Mouse (Mus musculus) liver, embryonic 16.5 days (tissue): ENCODE data around the gene Six5. TPM values are rescaled to one million over a fixed set of nuclear protein-coding genes. Genes with fewer than 3 reads are reported as not detected.

ENCODE experiments used
- ATAC-seq: fragments of 200-750 bp; cut with Nextera tagmentation; 2 replicates; pipeline ENCODE4 v1.8.0; 2017; ENCODE audit warnings: low read depth, mild to moderate bottlenecking, moderate number of reproducible peaks, moderate library complexity
- H3K27ac ChIP-seq: fragments of 300-500 bp; sonication (generic); 2 replicates; pipeline ENCODE4 v1.5.1; 2014; ENCODE audit warnings: mild to moderate bottlenecking, low read length
- H3K27me3 ChIP-seq: fragments of 300-500 bp; sonication (generic); 2 replicates; pipeline ENCODE4 v1.6.1; 2014; ENCODE audit warnings: low read depth, low read length, mixed read lengths; ENCODE audit not compliant: control insufficient read depth, insufficient read depth
- H3K36me3 ChIP-seq: fragments of 300-500 bp; sonication (generic); 2 replicates; pipeline ENCODE4 v1.6.1; 2014; ENCODE audit warnings: mild to moderate bottlenecking; ENCODE audit not compliant: control insufficient read depth, insufficient read depth
- H3K4me1 ChIP-seq: fragments of 300-500 bp; sonication (generic); 2 replicates; pipeline ENCODE4 v1.6.1; 2014; ENCODE audit warnings: low read depth, low read length, mixed read lengths; ENCODE audit not compliant: control insufficient read depth
- H3K4me2 ChIP-seq: fragments of 300-500 bp; sonication (generic); 2 replicates; pipeline ENCODE4 v1.6.1; 2014; ENCODE audit warnings: low read depth, low read length, mixed read lengths
- H3K4me3 ChIP-seq: fragments of 300-500 bp; sonication (generic); 2 replicates; pipeline ENCODE4 v1.5.1; 2014; ENCODE audit warnings: low read depth, mild to moderate bottlenecking, low read length
- H3K9ac ChIP-seq: fragments of 300-500 bp; sonication (generic); 2 replicates; pipeline ENCODE4 v1.6.1; 2014; ENCODE audit warnings: low read depth, low read length
- H3K9me3 ChIP-seq: fragments of 300-500 bp; sonication (generic); replicated peaks from 2 replicates; pipeline ENCODE4 v1.6.1; 2016; ENCODE audit warnings: low read length; ENCODE audit not compliant: control insufficient read depth
- WGBS: fragments of 180-500 bp; shearing (Covaris S2); extraction: QIAGEN DNeasy Blood & Tissue Kit; methylation state at CpG from one replicate; pipeline ENCODE4 v1.1.7; 2014; ENCODE audit not compliant: insufficient replicate concordance; 5-methylcytosine and 5-hydroxymethylcytosine counted together
- polyA plus RNA-seq: library from polyadenylated mRNA; unstranded; fragments of >200 nt; fragmentation: Nextera tagmentation; extraction: Ambion mirVana; gene quantifications from 2 replicates; pipeline ENCODE4 v1.2.1, GENCODE M21; 2015

Six5 gene
- polyA plus RNA-seq, 1 experiment from 2014 or later: 0.93 TPM

GRCm38 (mm10) chr7:19097863-19098262, 3.5 kb downstream of the Six5 start:
- no peak overlapping the region for H3K27ac ChIP-seq
- no peaks in the 10 kb centered on the region for H3K9me3 ChIP-seq
- H3K36me3 ChIP-seq: no peaks in the 10 kb centered on the region
- peaks cover 34% of the 10 kb centered on the region for H3K27me3 ChIP-seq
- no peak for ATAC-seq
- H3K9ac ChIP-seq: no peak overlapping the region
- H3K4me3 ChIP-seq: no peak overlapping the region
- H3K4me1 ChIP-seq: peaks cover 35% of the 10 kb centered on the region
- no peak overlapping the region for H3K4me2 ChIP-seq

- H3K27ac ChIP-seq: no peak overlapping the region
- no peaks in the 10 kb centered on the region for H3K36me3 ChIP-seq
- ATAC-seq: no peak
- H3K9ac ChIP-seq: no peak overlapping the region
- no peak overlapping the region for H3K4me3 ChIP-seq
- WGBS: 53% methylated on average over 7 of the region's 7 CpGs
- no peaks in the 10 kb centered on the region for H3K9me3 ChIP-seq
- peaks cover 31% of the 10 kb centered on the region for H3K27me3 ChIP-seq
- H3K4me1 ChIP-seq: peaks cover 31% of the 10 kb centered on the region
- H3K4me2 ChIP-seq: no peak overlapping the region
Measured at GRCm38 (mm10) chr7:19098811-19099210, 4.4 kb downstream of the Six5 start.

- ATAC-seq: no peak
- H3K4me2 ChIP-seq: no peak overlapping the region
- H3K27me3 ChIP-seq: peaks cover 21% of the 10 kb centered on the region
- H3K4me1 ChIP-seq: peaks cover 20% of the 10 kb centered on the region
- no peak overlapping the region for H3K27ac ChIP-seq
- H3K4me3 ChIP-seq: no peak overlapping the region
- WGBS: 65% methylated on average over 1 of the region's 1 CpGs
- no peaks in the 10 kb centered on the region for H3K9me3 ChIP-seq
- no peaks in the 10 kb centered on the region for H3K36me3 ChIP-seq
- no peak overlapping the region for H3K9ac ChIP-seq
Measured at GRCm38 (mm10) chr7:19100290-19100689, 5.9 kb downstream of the Six5 start.

GRCm38 (mm10) chr7:19103741-19104140, 9.3 kb downstream of the Six5 start:
- Histone ChIP-seq H3K9me3 (no peaks in the 10 kb centered on the region), H3K27ac (no peak overlapping the region), H3K27me3 (no peaks in the 10 kb centered on the region; the same call in none of the 2 replicates), H3K4me2 (no peak overlapping the region), H3K9ac (no peak overlapping the region), H3K4me3 (no peak overlapping the region), H3K4me1 (no peaks in the 10 kb centered on the region), H3K36me3 (no peaks in the 10 kb centered on the region)
- ATAC-seq: no peak

GRCm38 (mm10) chr7:19104486-19104885, 10.1 kb downstream of the Six5 start:
- 50% methylated on average over 2 of the region's 2 CpGs for whole genome bisulfite sequencing
- no peaks in the 10 kb centered on the region for H3K36me3 ChIP-seq
- no peak for ATAC-seq
- H3K27ac ChIP-seq: no peak overlapping the region
- H3K9me3 ChIP-seq: no peaks in the 10 kb centered on the region
- no peaks in the 10 kb centered on the region for H3K4me1 ChIP-seq
- no peak overlapping the region for H3K9ac ChIP-seq
- H3K4me2 ChIP-seq: no peak overlapping the region
- no peak overlapping the region for H3K4me3 ChIP-seq
- no peaks in the 10 kb centered on the region; the same call in none of the 2 replicates for H3K27me3 ChIP-seq

- no peaks in the 10 kb centered on the region for H3K36me3 ChIP-seq
- H3K9me3 ChIP-seq: no peaks in the 10 kb centered on the region
- no peak overlapping the region for H3K4me3 ChIP-seq
- H3K4me2 ChIP-seq: no peak overlapping the region
- WGBS: 29% methylated on average over 3 of the region's 3 CpGs
- no peak overlapping the region for H3K9ac ChIP-seq
- no peak overlapping the region for H3K27ac ChIP-seq
- ATAC-seq: no peak
- no peaks in the 10 kb centered on the region for H3K4me1 ChIP-seq
- no peaks in the 10 kb centered on the region; the same call in 1 of the 2 replicates for H3K27me3 ChIP-seq
Measured at GRCm38 (mm10) chr7:19107436-19107835, 13.0 kb downstream of the Six5 start.

- Histone ChIP-seq H3K4me3 (no peak overlapping the region), H3K27ac (no peak overlapping the region), H3K4me2 (no peak overlapping the region), H3K4me1 (no peaks in the 10 kb centered on the region), H3K27me3 (no peaks in the 10 kb centered on the region; the same call in 1 of the 2 replicates), H3K36me3 (no peaks in the 10 kb centered on the region), H3K9ac (no peak overlapping the region), H3K9me3 (no peaks in the 10 kb centered on the region)
- ATAC-seq: no peak
- WGBS: 43% methylated on average over 1 of the region's 1 CpGs
Measured at GRCm38 (mm10) chr7:19109565-19109964, 15.2 kb downstream of the Six5 start.

- WGBS: 29% methylated on average over 62 of the region's 64 CpGs
- H3K27me3 ChIP-seq: peaks cover 5% of the 10 kb centered on the region; the same call in 1 of the 2 replicates
- peak within 1 kb of the TSS; percentile 43 for H3K4me2 ChIP-seq
- H3K27ac ChIP-seq: no peak within 1 kb of the TSS
- H3K9me3 ChIP-seq: peaks cover 3% of the 10 kb centered on the region
- H3K36me3 ChIP-seq: no peaks in the 10 kb centered on the region
- H3K4me3 ChIP-seq: peak within 1 kb of the TSS; percentile 31
- peak; percentile 7; the same call in 1 of the 2 replicates for ATAC-seq
- peaks cover 16% of the 10 kb centered on the region for H3K4me1 ChIP-seq
- no peak within 1 kb of the TSS; the same call in 1 of the 2 replicates for H3K9ac ChIP-seq
Measured at GRCm38 (mm10) chr7:19118028-19118771, 23.8 kb downstream of the Six5 start, which contains the start of gene Gm4969. Gm4969 (minus strand) TSS chr7:19118368.

- Histone ChIP-seq H3K9ac (no peak overlapping the region; the same call in 1 of the 2 replicates), H3K4me3 (peak overlapping the region; percentile 96; the same call in 1 of the 2 replicates), H3K27me3 (peaks cover 5% of the 10 kb centered on the region; the same call in 1 of the 2 replicates), H3K9me3 (peaks cover 3% of the 10 kb centered on the region), H3K36me3 (no peaks in the 10 kb centered on the region), H3K27ac (no peak overlapping the region), H3K4me1 (peaks cover 16% of the 10 kb centered on the region), H3K4me2 (peak overlapping the region; percentile 26; the same call in 1 of the 2 replicates)
- ATAC-seq: no peak
- 81% methylated on average over 8 of the region's 8 CpGs for WGBS
Measured at GRCm38 (mm10) chr7:19119083-19119482, 24.7 kb downstream of the Six5 start.
